Mouse (Mus musculus): Measurements from ENCODE around the gene Naa38. TPM values are rescaled to one million over a fixed set of nuclear protein-coding genes. Genes with fewer than 3 reads are reported as not detected.
"Not testable (repeated sequence)": the region's sequence is repeated elsewhere in the genome, so short reads cannot be mapped to it uniquely, and the experiment has no call there.

The Naa38 gene
- polyA plus RNA-seq, 1 experiment from 2014 or later = 134 TPM

DNA sequence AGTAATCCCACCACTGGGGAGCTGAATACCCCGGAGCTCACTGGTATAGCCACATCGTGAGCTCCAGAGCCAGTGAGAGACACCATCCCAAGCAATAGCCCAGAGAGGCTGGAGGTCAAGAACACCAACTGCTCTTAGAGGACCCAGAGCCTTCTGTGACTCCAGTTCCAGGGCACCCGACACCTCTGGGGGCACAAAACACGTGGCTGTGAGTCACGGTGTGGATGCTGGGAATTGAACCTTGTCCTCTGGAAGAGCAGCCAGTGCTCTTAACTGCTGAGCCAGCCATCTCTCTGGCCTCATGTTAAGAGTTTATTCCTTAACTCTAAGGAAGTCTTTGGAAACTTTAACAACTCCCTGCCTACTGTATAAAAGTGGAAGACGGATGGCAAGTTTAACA lies 10.3 kb upstream of the Naa38 start:
- Histone ChIP-seq H3K36me3 (ENCODE audit: control insufficient read depth, insufficient read depth) (no peaks in the 10 kb centered on the region), H3K27ac (ENCODE audit: low read length) (no peak overlapping the region), H3K9ac (ENCODE audit: low read length) (no peak overlapping the region), H3K4me2 (ENCODE audit: low read depth, low read length) (no peak overlapping the region), H3K4me1 (ENCODE audit: control insufficient read depth, insufficient read depth, low read length) (peaks cover 5% of the 10 kb centered on the region), H3K4me3 (ENCODE audit: low read length) (no peak overlapping the region), H3K27me3 (ENCODE audit: control insufficient read depth, insufficient read depth, low read length) (no peaks in the 10 kb centered on the region), H3K9me3 (replicated peaks; ENCODE audit: control insufficient read depth, low read length) (no peaks in the 10 kb centered on the region)
- no peak for ATAC-seq (replicated peaks; ENCODE audit: extremely low read depth, insufficient read depth, low FRiP score)
- 73% methylated on average over 6 of the region's 6 CpGs for WGBS

DNA sequence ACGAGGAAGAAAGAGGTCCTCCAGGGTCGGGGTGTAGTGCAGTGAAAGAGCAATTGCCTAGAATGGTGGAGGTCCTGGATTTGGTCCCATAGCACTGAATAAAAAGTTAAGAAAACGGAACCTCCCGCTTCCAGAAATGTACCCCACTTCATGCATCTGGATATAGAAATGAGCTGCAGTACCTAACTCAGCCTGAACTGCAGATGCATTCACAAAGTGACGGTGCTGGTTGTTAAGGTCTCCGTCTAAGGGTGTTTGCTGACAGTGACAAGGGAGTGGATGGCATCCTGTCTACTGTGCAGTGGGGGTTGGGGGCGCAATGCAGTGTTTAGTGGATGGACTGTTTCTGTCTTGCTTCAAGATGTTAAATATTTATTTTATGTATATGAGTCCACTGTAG lies 8.5 kb upstream of the Naa38 start:
- Histone ChIP-seq H3K27me3 (ENCODE audit: control insufficient read depth, insufficient read depth, low read length) (no peaks in the 10 kb centered on the region), H3K9me3 (replicated peaks; ENCODE audit: control insufficient read depth, low read length) (no peaks in the 10 kb centered on the region), H3K4me3 (ENCODE audit: low read length) (no peak overlapping the region), H3K4me2 (ENCODE audit: low read depth, low read length) (no peak overlapping the region), H3K27ac (ENCODE audit: low read length) (no peak overlapping the region), H3K4me1 (ENCODE audit: control insufficient read depth, insufficient read depth, low read length) (peaks cover 9% of the 10 kb centered on the region), H3K9ac (ENCODE audit: low read length) (no peak overlapping the region), H3K36me3 (ENCODE audit: control insufficient read depth, insufficient read depth) (no peaks in the 10 kb centered on the region)
- ATAC-seq (replicated peaks; ENCODE audit: extremely low read depth, insufficient read depth, low FRiP score) = no peak
- 70% methylated on average over 7 of the region's 7 CpGs for WGBS

DNA sequence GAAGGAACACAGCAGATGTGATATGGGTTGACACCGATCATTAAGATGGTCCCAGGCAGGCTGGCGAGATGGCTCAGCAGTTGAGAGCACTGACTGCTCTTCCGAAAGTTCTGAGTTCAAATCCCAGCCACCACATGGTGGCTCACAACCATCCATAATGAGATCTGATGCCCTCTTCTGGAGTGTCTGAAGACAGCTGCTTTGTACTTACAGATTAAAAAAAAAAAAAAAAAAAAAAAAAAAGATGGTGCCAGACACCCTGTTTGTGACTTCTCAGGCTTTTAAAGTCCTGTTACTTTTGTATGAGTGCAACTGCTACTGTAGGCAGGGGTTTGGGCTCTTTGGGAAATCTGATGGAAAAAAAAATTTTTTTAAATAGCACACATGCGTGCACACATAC lies 6.6 kb upstream of the Naa38 start:
- no peaks in the 10 kb centered on the region for H3K9me3 ChIP-seq (replicated peaks; ENCODE audit: control insufficient read depth, low read length)
- no peak overlapping the region for H3K9ac ChIP-seq (ENCODE audit: low read length)
- H3K27ac ChIP-seq (ENCODE audit: low read length) = no peak overlapping the region
- H3K36me3 ChIP-seq (ENCODE audit: control insufficient read depth, insufficient read depth) = no peaks in the 10 kb centered on the region
- no peaks in the 10 kb centered on the region for H3K27me3 ChIP-seq (ENCODE audit: control insufficient read depth, insufficient read depth, low read length)
- peaks cover 5% of the 10 kb centered on the region for H3K4me1 ChIP-seq (ENCODE audit: control insufficient read depth, insufficient read depth, low read length)
- no peak overlapping the region for H3K4me3 ChIP-seq (ENCODE audit: low read length)
- ATAC-seq (replicated peaks; ENCODE audit: extremely low read depth, insufficient read depth, low FRiP score) = no peak
- WGBS = 95% methylated on average over 4 of the region's 4 CpGs
- no peak overlapping the region for H3K4me2 ChIP-seq (ENCODE audit: low read depth, low read length)

DNA sequence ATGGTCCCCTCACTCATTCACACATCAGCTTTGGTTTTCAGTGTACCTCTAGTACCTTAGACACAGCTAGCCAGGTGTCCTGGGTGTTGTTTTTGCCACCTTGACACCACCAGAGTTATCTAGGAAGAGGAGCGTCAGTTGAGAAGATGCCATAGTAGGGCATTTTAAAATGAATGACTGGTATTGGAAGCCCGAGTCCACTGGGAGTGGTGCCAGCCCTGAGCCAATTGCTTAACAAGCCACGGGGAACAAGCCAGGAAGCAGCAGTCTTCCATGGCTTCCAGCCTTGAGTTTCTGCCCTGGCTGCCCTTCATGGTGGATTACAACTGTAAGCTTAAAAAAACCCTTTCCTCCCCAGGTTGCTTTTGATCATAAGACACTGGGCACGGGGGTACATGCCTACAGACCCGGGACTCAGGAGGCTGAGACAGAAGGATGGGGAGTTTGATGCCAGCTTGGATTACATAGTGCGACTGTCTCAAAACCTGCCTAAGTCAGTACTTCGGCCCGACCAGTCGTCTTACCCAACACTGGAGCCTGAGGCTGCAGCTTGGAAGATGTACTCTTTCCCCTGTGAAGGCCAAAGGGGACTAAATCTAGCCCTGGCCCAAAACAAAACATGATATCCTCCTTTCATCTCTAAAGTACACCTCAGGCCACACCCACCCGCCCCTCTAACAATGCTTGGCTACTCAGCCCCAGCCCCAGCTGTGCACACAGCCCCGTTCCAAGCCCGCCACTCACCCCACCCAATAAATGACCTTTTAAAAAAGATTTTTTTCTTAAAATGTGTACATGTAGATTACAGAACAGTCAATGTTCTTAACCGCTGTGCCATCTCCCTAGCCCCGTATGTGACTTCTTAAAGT lies 5.5 kb upstream of the Naa38 start:
- Histone ChIP-seq H3K36me3 (ENCODE audit: control insufficient read depth, insufficient read depth) (no peaks in the 10 kb centered on the region), H3K4me1 (ENCODE audit: control insufficient read depth, insufficient read depth, low read length) (peaks cover 5% of the 10 kb centered on the region), H3K9me3 (replicated peaks; ENCODE audit: control insufficient read depth, low read length) (no peaks in the 10 kb centered on the region), H3K27ac (ENCODE audit: low read length) (no peak overlapping the region), H3K4me3 (ENCODE audit: low read length) (no peak overlapping the region), H3K4me2 (ENCODE audit: low read depth, low read length) (no peak overlapping the region; the same call in 1 of the 2 replicates), H3K9ac (ENCODE audit: low read length) (no peak overlapping the region), H3K27me3 (ENCODE audit: control insufficient read depth, insufficient read depth, low read length) (no peaks in the 10 kb centered on the region)
- 64% methylated on average over 14 of the region's 14 CpGs for whole genome bisulfite sequencing
- ATAC-seq (replicated peaks; ENCODE audit: extremely low read depth, insufficient read depth, low FRiP score) = no peak

DNA sequence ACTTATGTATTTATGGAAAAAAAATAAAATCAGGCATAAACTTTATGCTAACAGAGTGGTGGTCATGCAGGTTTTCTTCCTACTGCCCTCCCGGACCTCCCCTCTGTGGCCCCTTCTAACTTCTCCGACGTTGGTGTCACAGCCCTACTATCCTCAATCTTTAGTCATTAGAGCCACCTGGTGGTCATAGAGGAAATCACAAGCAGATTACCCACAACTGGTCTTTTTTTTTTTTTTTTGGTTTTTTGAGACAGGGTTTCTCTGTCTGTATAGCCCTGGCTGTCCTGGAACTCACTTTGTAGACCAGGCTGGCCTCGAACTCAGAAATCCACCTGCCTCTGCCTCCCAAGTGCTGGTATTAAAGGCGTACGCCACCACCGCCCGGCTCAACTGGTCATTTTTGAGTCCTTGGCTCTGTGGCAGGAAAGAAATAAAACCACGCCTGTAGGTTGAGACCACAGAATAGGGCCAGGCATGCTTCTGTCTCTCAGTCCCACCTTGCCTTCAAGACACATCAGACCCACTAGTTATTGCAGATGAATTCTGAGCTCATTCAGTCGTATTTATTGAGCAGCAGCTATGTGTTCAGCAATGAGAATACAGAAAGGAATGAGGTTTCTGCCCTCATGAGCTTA lies 4.8 kb upstream of the Naa38 start:
- no peak overlapping the region for H3K27ac ChIP-seq (ENCODE audit: low read length)
- no peak overlapping the region for H3K9ac ChIP-seq (ENCODE audit: low read length)
- H3K4me1 ChIP-seq (ENCODE audit: control insufficient read depth, insufficient read depth, low read length) = peaks cover 5% of the 10 kb centered on the region
- no peak overlapping the region; the same call in 1 of the 2 replicates for H3K4me2 ChIP-seq (ENCODE audit: low read depth, low read length)
- H3K9me3 ChIP-seq (replicated peaks; ENCODE audit: control insufficient read depth, low read length) = no peaks in the 10 kb centered on the region
- H3K4me3 ChIP-seq (ENCODE audit: low read length) = no peak overlapping the region
- no peaks in the 10 kb centered on the region for H3K27me3 ChIP-seq (ENCODE audit: control insufficient read depth, insufficient read depth, low read length)
- 54% methylated on average over 10 of the region's 10 CpGs for WGBS
- no peak; the same call in 1 of the 2 replicates for ATAC-seq (replicated peaks; ENCODE audit: extremely low read depth, insufficient read depth, low FRiP score)
- H3K36me3 ChIP-seq (ENCODE audit: control insufficient read depth, insufficient read depth) = no peaks in the 10 kb centered on the region

DNA sequence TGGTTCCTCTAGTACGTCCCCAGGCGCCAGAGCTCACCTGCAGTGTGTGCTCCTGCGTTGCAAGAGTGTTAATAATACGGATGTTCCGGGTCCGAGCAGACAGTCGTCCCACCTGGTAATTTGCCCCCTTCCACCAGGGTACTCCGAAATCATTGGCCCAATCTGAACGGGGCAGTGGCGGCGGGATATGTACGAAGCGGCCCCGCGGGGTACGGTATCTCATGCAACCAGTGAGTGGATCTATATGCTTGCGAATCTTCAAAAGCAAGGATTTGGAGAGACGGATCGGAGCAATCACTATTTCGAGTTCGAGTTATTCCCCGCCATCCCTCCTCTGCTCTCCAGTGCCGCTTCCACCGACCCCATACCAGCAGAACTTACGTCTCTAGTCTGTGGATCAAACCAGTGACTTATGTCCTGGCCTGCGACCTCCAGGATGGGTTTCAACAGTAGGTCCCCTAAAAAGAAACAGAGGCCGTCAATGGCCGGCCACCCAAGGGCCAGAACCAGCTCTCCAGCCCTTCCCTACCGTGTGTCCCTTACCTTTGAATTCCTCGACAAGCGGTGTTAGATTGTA lies 608 bp upstream of the Naa38 start:
- Histone ChIP-seq H3K4me2 (ENCODE audit: low read depth, low read length) (peak overlapping the region; percentile 72), H3K27ac (ENCODE audit: low read length) (peak overlapping the region; percentile 99), H3K9ac (ENCODE audit: low read length) (peak overlapping the region; percentile 96), H3K4me3 (ENCODE audit: low read length) (peak overlapping the region; percentile 83), H3K4me1 (ENCODE audit: control insufficient read depth, insufficient read depth, low read length) (peaks cover 26% of the 10 kb centered on the region)
- H3K9me3 ChIP-seq (replicated peaks; ENCODE audit: control insufficient read depth, low read length); H3K36me3 ChIP-seq (ENCODE audit: control insufficient read depth, insufficient read depth); H3K27me3 ChIP-seq (ENCODE audit: control insufficient read depth, insufficient read depth, low read length); ATAC-seq (replicated peaks; ENCODE audit: extremely low read depth, insufficient read depth, low FRiP score): not testable (repeated sequence)
- 1% methylated on average over 31 of the region's 31 CpGs for WGBS

DNA sequence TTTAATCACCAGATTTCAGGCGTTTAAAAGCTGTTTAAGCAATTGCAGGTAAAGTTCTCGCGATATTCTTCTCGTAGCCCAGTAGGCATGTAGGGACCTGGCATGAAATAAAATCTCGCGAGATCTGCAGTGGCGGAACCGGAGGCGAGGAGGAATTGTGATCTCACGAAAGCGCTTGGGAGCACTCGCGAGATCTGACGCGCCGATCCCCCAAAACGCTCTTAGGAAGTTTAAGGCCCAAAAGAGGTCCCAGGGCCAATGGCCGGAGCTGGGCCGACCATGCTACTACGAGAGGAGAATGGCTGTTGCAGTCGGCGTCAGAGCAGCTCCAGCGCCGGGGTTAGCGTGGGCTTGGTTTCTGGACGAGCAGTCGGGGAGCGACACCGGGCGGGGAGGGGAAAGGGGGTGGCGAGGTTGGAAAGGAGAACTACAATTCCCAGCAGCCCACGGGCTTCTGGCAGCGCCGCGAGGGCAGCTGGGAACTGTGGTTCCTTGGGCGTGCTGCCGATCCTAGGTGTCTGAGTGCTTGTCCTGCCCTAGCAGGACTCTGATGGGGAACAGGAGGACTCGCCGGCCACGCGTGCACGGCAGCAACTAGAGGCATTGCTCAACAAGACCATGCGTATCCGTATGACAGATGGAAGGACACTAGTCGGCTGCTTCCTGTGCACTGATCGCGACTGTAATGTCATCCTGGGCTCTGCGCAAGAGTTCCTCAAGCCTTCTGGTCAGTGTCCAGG lies 517 bp downstream of the Naa38 start:
- H3K4me3 ChIP-seq (ENCODE audit: low read length) = peak overlapping the region; percentile 83
- ATAC-seq (replicated peaks; ENCODE audit: extremely low read depth, insufficient read depth, low FRiP score) = peak; percentile 85
- H3K9ac ChIP-seq (ENCODE audit: low read length) = peak overlapping the region; percentile 96
- peaks cover 21% of the 10 kb centered on the region for H3K4me1 ChIP-seq (ENCODE audit: control insufficient read depth, insufficient read depth, low read length)
- H3K36me3 ChIP-seq (ENCODE audit: control insufficient read depth, insufficient read depth) = peaks cover 12% of the 10 kb centered on the region
- no peaks in the 10 kb centered on the region for H3K9me3 ChIP-seq (replicated peaks; ENCODE audit: control insufficient read depth, low read length)
- peak overlapping the region; percentile 72 for H3K4me2 ChIP-seq (ENCODE audit: low read depth, low read length)
- no peaks in the 10 kb centered on the region for H3K27me3 ChIP-seq (ENCODE audit: control insufficient read depth, insufficient read depth, low read length)
- under 1% methylated on average over 48 of the region's 48 CpGs for WGBS
- peak overlapping the region; percentile 99 for H3K27ac ChIP-seq (ENCODE audit: low read length)

DNA sequence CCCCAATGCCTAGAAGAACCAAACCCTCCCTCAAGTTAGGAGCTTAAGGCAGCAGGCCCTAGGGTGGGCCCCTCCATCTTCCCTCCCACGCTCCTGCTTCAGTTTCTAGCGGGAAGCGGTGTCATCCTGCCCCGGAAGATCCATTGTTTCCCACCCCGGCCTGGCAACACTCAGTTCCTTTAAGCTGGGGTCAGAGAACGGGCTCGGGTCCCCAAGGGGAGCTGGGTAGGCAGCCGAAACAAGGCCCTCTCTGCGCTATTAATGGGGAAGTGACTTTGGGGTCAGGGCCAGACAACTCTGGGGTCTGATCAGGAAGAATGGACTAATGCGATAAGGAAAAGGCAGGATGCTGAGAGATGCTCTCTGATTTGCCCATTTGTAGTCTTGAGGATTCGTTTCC lies 1.5 kb downstream of the Naa38 start:
- peaks cover 15% of the 10 kb centered on the region for H3K36me3 ChIP-seq (ENCODE audit: control insufficient read depth, insufficient read depth)
- H3K27ac ChIP-seq (ENCODE audit: low read length) = peak overlapping the region; percentile 99
- H3K27me3 ChIP-seq (ENCODE audit: control insufficient read depth, insufficient read depth, low read length) = no peaks in the 10 kb centered on the region
- peak overlapping the region; percentile 96 for H3K9ac ChIP-seq (ENCODE audit: low read length)
- no peaks in the 10 kb centered on the region for H3K9me3 ChIP-seq (replicated peaks; ENCODE audit: control insufficient read depth, low read length)
- peak overlapping the region; percentile 72 for H3K4me2 ChIP-seq (ENCODE audit: low read depth, low read length)
- peaks cover 24% of the 10 kb centered on the region for H3K4me1 ChIP-seq (ENCODE audit: control insufficient read depth, insufficient read depth, low read length)
- peak overlapping the region; percentile 83 for H3K4me3 ChIP-seq (ENCODE audit: low read length)
- ATAC-seq (replicated peaks; ENCODE audit: extremely low read depth, insufficient read depth, low FRiP score) = peak; percentile 5; the same call in 1 of the 2 replicates
- 31% methylated on average over 11 of the region's 11 CpGs for WGBS
